Mouse (Mus musculus) embryonic facial prominence, embryonic 11.5 days (tissue): ENCODE results near the gene Zfhx2. TPM values are rescaled to one million over a fixed set of nuclear protein-coding genes. Genes with fewer than 3 reads are reported as not detected.
"Not testable (repeated sequence)": the region's sequence is repeated elsewhere in the genome, so short reads cannot be mapped to it uniquely, and the experiment has no call there.

Source experiments
- ATAC-seq: fragments of 200-750 bp; cut with Nextera tagmentation; replicated peaks from 2 replicates; pipeline ENCODE4 v1.8.0; 2017; ENCODE audit warnings: low read depth; ENCODE audit not compliant: insufficient number of reproducible peaks, low FRiP score, low TSS enrichment
- DNase-seq: peaks from one replicate; pipeline ENCODE4 v3.0.0-alpha.2; 2015; ENCODE audit warnings: low spot score
- H3K27ac ChIP-seq: fragments of 300-500 bp; sonication (generic); replicated peaks from 2 replicates; pipeline ENCODE4 v1.5.1; 2014; ENCODE audit warnings: mild to moderate bottlenecking, low read depth, low read length, control low read depth
- H3K27me3 ChIP-seq: fragments of 300-500 bp; sonication (generic); 2 replicates; pipeline ENCODE4 v1.6.1; 2014; ENCODE audit warnings: mild to moderate bottlenecking, low read length, moderate library complexity, mixed read lengths; ENCODE audit not compliant: control insufficient read depth, insufficient read depth
- H3K36me3 ChIP-seq: fragments of 300-500 bp; sonication (generic); replicated peaks from 2 replicates; pipeline ENCODE4 v1.6.1; 2014; ENCODE audit warnings: low read depth, mild to moderate bottlenecking, low read length, moderate library complexity, mixed read lengths; ENCODE audit not compliant: control insufficient read depth, insufficient read depth
- H3K4me1 ChIP-seq: fragments of 300-500 bp; sonication (generic); 2 replicates; pipeline ENCODE4 v1.6.1; 2014; ENCODE audit warnings: low read length, mixed read lengths; ENCODE audit not compliant: control insufficient read depth, insufficient read depth
- H3K4me2 ChIP-seq: fragments of 300-500 bp; sonication (generic); 2 replicates; pipeline ENCODE4 v1.6.1; 2014; ENCODE audit warnings: low read depth, mild to moderate bottlenecking, control low read depth, low read length, moderate library complexity
- H3K4me3 ChIP-seq: fragments of 300-500 bp; sonication (generic); 2 replicates; pipeline ENCODE4 v1.5.1; 2014; ENCODE audit warnings: low read depth, low read length, control low read depth
- H3K9ac ChIP-seq: fragments of 300-500 bp; sonication (generic); replicated peaks from 2 replicates; pipeline ENCODE4 v1.6.1; 2014; ENCODE audit warnings: mild to moderate bottlenecking, control low read depth, low read length
- H3K9me3 ChIP-seq: fragments of 300-500 bp; sonication (generic); replicated peaks from 2 replicates; pipeline ENCODE4 v1.6.1; 2016; ENCODE audit warnings: mild to moderate bottlenecking, low read length, inconsistent platforms, mixed read lengths; ENCODE audit not compliant: control insufficient read depth
- WGBS: fragments of 180-500 bp; shearing (Covaris S2); extraction: QIAGEN DNeasy Blood & Tissue Kit; methylation state at CpG from one replicate; pipeline ENCODE4 v1.1.7; 2014; 5-methylcytosine and 5-hydroxymethylcytosine counted together
- polyA plus RNA-seq: library from polyadenylated mRNA; unstranded; fragments of >200 nt; fragmentation: Nextera tagmentation; extraction: Ambion mirVana; gene quantifications from 2 replicates; pipeline ENCODE4 v1.2.1, GENCODE M21; 2014

Gene Zfhx2
- polyA plus RNA-seq, 1 experiment from 2014 or later: 4.5 TPM

GRCm38 (mm10) chr14:55043694-55044093 is 48.4 kb downstream of the Zfhx2 start:
- WGBS: 83% methylated on average over 1 of the region's 2 CpGs
- not testable (repeated sequence) for DNase-seq, H3K9me3 ChIP-seq, H3K4me1 ChIP-seq, H3K27me3 ChIP-seq, H3K36me3 ChIP-seq, ATAC-seq, H3K4me2 ChIP-seq, H3K4me3 ChIP-seq, H3K27ac ChIP-seq, H3K9ac ChIP-seq

GRCm38 (mm10) chr14:55032695-55033225 is 59.4 kb downstream of the Zfhx2 start:
- H3K36me3 ChIP-seq: no peaks in the 10 kb centered on the region
- no peak overlapping the region for H3K9ac ChIP-seq
- no peak overlapping the region for H3K4me3 ChIP-seq
- peaks cover 4% of the 10 kb centered on the region for H3K4me1 ChIP-seq
- no peak for DNase-seq
- no peak overlapping the region for H3K27ac ChIP-seq
- no peaks in the 10 kb centered on the region for H3K9me3 ChIP-seq
- H3K4me2 ChIP-seq: no peak overlapping the region; the same call in 1 of the 2 replicates
- H3K27me3 ChIP-seq: no peaks in the 10 kb centered on the region
- no peak for ATAC-seq
- WGBS: 37% methylated on average over 19 of the region's 19 CpGs

DNA sequence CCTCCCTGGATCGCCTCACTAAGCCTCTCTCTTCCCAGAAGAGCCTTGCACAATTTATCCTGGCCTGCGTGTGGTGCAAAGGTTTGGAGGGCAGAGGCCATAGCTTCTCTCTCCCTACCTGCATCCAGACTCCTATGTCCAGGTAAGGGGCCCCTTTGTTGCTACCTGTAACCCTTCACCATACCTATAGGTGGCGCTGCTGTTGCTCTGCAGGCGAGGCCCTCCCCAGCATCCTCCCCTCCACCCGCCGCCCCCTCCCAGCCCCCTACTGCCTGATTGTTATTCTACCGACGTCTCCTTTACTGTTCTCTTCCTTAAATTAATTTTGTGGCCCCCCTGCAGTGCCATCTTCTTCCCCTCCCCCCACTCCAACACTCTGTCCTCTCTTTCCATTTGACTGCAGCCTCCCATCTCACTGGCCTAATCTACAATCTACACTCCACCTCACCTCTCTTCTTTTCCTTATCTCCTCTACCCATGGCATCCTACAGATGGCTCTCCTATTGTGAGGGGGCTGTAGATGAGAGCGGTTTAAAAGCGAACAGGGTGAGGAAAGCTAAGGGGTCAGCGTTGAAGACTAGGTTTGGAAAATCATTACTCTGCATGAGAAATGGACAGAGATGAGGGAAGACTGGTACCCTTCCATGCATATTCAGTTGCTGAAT is 63.0 kb downstream of the Zfhx2 start:
- 8% methylated on average over 11 of the region's 11 CpGs for WGBS
- no peak overlapping the region; the same call in 1 of the 2 replicates for H3K27ac ChIP-seq
- peaks cover 6% of the 10 kb centered on the region for H3K4me1 ChIP-seq
- peak; percentile 59 for DNase-seq
- no peaks in the 10 kb centered on the region for H3K27me3 ChIP-seq
- no peaks in the 10 kb centered on the region; the same call in none of the 2 replicates for H3K36me3 ChIP-seq
- H3K9ac ChIP-seq: 0 out of 2 replicates have a peak overlapping the region, but pooled peaks have one; percentile 18
- no peak for ATAC-seq
- H3K9me3 ChIP-seq: no peaks in the 10 kb centered on the region
- no peak overlapping the region for H3K4me2 ChIP-seq
- no peak overlapping the region for H3K4me3 ChIP-seq

DNA sequence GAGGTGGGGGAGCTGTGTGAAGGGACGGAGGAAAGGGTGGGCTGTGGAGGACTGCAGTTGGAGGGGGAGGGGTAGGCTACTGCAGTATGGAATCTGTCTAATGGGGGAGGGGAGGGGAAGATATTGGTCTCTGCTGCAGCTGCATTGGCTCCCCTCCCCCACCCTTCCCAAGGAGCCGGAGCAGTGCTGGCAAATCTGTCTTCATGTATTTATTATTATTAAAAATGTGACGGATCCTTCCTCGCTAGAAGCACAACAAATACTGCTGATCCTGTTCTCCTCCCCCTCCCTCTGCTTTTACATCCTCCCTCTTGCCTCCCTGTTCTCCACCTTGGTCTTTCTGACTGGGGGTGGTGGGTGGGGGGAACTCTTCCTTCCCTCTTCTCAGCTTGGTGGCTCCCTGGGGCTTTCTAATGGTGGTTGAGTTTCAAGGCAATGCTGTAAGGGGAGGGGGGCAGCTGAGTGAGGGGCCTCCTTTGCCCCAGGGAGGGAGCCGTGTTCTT is 63.7 kb downstream of the Zfhx2 start:
- 3% methylated on average over 5 of the region's 5 CpGs for WGBS
- H3K9ac ChIP-seq: no peak overlapping the region
- DNase-seq: peak; percentile 75
- H3K4me2 ChIP-seq: peak overlapping the region; percentile 21; the same call in 1 of the 2 replicates
- peaks cover 6% of the 10 kb centered on the region for H3K4me1 ChIP-seq
- peak; percentile 66 for ATAC-seq
- no peaks in the 10 kb centered on the region for H3K9me3 ChIP-seq
- no peaks in the 10 kb centered on the region for H3K27me3 ChIP-seq
- H3K27ac ChIP-seq: peak overlapping the region; percentile 52; the same call in 1 of the 2 replicates
- no peaks in the 10 kb centered on the region; the same call in none of the 2 replicates for H3K36me3 ChIP-seq
- no peak overlapping the region for H3K4me3 ChIP-seq

DNA sequence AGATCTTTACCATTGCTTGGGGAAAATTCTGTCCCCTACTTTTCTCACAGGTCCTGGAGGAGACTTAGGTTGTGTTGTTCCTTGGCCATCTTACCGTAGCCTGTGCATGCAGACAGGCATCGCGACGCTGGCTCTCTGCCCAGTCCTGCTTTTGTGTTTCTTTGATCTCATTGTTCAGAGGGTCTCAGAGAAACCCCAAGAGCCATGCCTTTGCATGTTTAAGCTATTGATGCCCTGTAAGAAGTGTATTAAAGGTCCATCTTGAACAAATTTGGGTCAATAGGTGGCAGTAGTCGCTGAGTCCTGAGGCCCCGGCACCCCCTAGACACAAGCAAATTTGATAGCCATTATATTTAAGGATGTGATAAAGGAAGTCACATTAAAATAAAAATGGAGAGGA is 64.5 kb downstream of the Zfhx2 start:
- Histone ChIP-seq H3K9me3 (no peaks in the 10 kb centered on the region), H3K4me3 (no peak overlapping the region), H3K4me2 (no peak overlapping the region), H3K36me3 (peaks cover 4% of the 10 kb centered on the region), H3K9ac (no peak overlapping the region), H3K4me1 (peaks cover 6% of the 10 kb centered on the region), H3K27ac (peak overlapping the region; percentile 52), H3K27me3 (no peaks in the 10 kb centered on the region)
- ATAC-seq (no peak), DNase-seq (peak; percentile 36)
- WGBS: 21% methylated on average over 6 of the region's 6 CpGs

DNA sequence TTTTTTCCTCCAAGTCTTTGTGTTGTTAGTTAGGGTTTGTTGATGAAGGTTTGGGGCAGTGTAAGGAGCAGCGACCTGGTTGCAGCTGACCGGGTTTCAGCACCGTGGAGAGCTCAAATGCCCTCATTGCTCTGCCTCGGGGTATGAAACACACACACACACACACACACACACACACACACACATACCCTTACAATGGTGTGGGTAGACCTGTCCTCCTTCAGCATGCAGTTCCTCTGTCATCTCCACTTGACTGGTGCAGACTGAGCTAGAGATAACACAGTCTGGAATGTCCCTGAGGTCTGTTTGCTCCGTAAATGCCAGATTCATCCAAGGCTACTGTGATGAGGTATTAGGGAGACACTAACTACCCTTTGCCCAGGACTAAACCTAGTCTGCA is 64.9 kb downstream of the Zfhx2 start:
- H3K27ac ChIP-seq: 0 out of 2 replicates have a peak overlapping the region, but pooled peaks have one; percentile 52
- no peak overlapping the region for H3K4me3 ChIP-seq
- H3K36me3 ChIP-seq: peaks cover 6% of the 10 kb centered on the region
- H3K9ac ChIP-seq: no peak overlapping the region
- ATAC-seq (peak; percentile 42; the same call in 1 of the 2 replicates), DNase-seq (peak; percentile 64)
- peaks cover 6% of the 10 kb centered on the region for H3K4me1 ChIP-seq
- no peaks in the 10 kb centered on the region for H3K9me3 ChIP-seq
- H3K4me2 ChIP-seq: no peak overlapping the region
- H3K27me3 ChIP-seq: no peaks in the 10 kb centered on the region
- 13% methylated on average over 5 of the region's 5 CpGs for WGBS

DNA sequence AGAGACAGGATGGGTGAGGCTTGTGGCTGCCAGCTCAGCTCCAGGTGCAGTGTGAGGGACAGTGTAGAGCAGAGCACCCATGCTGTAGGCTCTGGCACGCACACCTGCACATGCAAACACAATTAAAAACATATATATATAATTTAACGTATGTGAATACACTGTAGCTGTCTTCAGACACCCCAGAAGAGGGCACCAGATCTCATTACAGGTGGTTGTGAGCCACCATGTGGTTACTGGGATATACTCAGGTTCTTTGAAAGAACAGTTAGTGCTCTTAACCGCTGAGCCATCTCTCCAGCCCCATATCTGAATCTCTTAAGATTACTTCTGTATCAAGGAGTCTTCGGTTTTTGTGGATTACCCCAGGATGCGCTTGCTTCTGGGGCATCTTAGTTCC is 66.6 kb downstream of the Zfhx2 start:
- 73% methylated on average over 5 of the region's 5 CpGs for WGBS
- Histone ChIP-seq H3K9ac (no peak overlapping the region), H3K36me3 (peaks cover 10% of the 10 kb centered on the region), H3K4me2 (no peak overlapping the region), H3K27ac (no peak overlapping the region), H3K4me3 (no peak overlapping the region), H3K9me3 (no peaks in the 10 kb centered on the region), H3K27me3 (no peaks in the 10 kb centered on the region), H3K4me1 (peaks cover 6% of the 10 kb centered on the region)
- no peak for DNase-seq
- no peak for ATAC-seq

GRCm38 (mm10) chr14:55024236-55024635 is 67.9 kb downstream of the Zfhx2 start:
- H3K9me3 ChIP-seq: no peaks in the 10 kb centered on the region
- H3K27me3 ChIP-seq: no peaks in the 10 kb centered on the region
- DNase-seq (peak; percentile 76), ATAC-seq (no peak)
- no peak overlapping the region for H3K27ac ChIP-seq
- H3K4me2 ChIP-seq: no peak overlapping the region
- H3K9ac ChIP-seq: no peak overlapping the region
- 65% methylated on average over 7 of the region's 7 CpGs for WGBS
- H3K4me1 ChIP-seq: peaks cover 6% of the 10 kb centered on the region
- peaks cover 10% of the 10 kb centered on the region for H3K36me3 ChIP-seq
- no peak overlapping the region for H3K4me3 ChIP-seq
